Mouse (Mus musculus) frontal cortex, postnatal 10 days (tissue): Measurements from ENCODE around the gene Mdh2.

Experiments used
- DNase-seq, 2 experiments: peaks; one replicate each; pipeline ENCODE4 v3.0.0; 2022; ENCODE audit warnings: low spot score in 2 of 2, mixed read lengths in 1 of 2

Mdh2 gene

DNA sequence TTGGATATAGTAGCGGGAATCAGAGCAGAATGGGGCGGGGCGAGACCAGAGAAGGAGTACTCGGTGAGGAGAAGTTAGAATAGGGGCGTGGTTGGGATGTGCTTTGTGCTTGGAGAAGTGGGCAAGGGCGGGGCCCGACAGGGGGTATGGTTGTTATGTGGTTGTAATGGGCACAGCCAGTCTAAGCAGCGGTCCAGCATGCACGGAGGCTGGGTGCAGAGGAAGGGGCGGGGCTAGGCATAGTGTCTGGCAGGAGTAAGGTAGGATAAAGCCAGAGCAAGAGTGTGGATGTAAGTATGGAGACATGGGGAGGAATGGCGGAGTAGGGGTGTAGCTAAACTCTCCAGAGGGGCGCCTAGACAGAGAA lies 57.2 kb downstream of the Mdh2 start:
- DNase-seq: no peak

DNA sequence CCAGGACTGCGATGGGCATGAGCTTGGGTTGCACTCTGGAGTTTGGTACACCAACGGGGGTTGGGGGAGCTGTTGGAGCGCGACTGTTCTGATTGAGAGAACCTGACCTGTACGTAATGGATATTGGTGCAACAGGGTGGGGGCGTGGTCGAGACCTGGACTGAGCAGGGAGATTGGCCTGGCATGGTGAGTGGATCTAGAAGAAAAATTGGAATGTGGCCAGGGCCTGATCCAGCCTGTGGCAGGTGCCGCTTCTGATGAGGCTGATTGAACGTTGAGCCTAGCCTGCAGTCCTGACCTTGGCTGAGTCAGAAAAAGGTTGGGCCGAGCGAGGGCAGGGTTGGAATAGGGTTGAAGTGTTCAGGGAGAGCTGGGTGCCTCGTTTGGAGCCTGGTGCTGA lies 57.7 kb downstream of the Mdh2 start:
- no peak for DNase-seq
